Mouse (Mus musculus) myocyte (in vitro differentiated cells): ENCODE results near the gene Smyd4.

Experiments used
- CEBPB ChIP-seq: IDR thresholded peaks from 2 replicates; pipeline ENCODE4 v1.6.1; 2011; ENCODE audit warnings: mild to moderate bottlenecking, moderate library complexity; ENCODE audit not compliant: poor library complexity, insufficient read depth, severe bottlenecking
- E2F4 ChIP-seq: IDR thresholded peaks from one replicate; pipeline ENCODE4 v1.6.1; 2011; ENCODE audit warnings: mild to moderate bottlenecking, control low read depth, moderate library complexity; ENCODE audit not compliant: insufficient read depth
- MAX ChIP-seq: IDR thresholded peaks from one replicate; pipeline ENCODE4 v1.6.1; 2011; ENCODE audit warnings: low read depth, mild to moderate bottlenecking, control low read depth
- MYOD1 ChIP-seq, 3 experiments: IDR thresholded peaks; one replicate each; pipeline ENCODE4 v1.6.1; 2011; ENCODE audit warnings: control low read depth in 2 of 3, low read depth in 2 of 3, mild to moderate bottlenecking in 2 of 3, moderate library complexity in 1 of 3; ENCODE audit not compliant: insufficient read length in 2 of 3, control insufficient read depth in 1 of 3
- MYOG ChIP-seq, 3 experiments: IDR thresholded peaks; one replicate each; pipeline ENCODE4 v1.6.1; 2011; ENCODE audit warnings: control low read depth in 2 of 3, low read depth in 2 of 3, mild to moderate bottlenecking in 2 of 3; ENCODE audit not compliant: insufficient read length in 2 of 3, control insufficient read depth in 1 of 3, insufficient read depth in 1 of 3
- POLR2A ChIP-seq: IDR thresholded peaks from one replicate; pipeline ENCODE4 v1.6.1; 2011; ENCODE audit warnings: low read depth, mild to moderate bottlenecking, control low read depth, moderate library complexity; ENCODE audit not compliant: insufficient read length
- POLR2AphosphoS2 ChIP-seq: IDR thresholded peaks from one replicate; pipeline ENCODE4 v1.6.1; 2011; ENCODE audit warnings: low read depth, control low read depth; ENCODE audit not compliant: insufficient read length
- REST ChIP-seq: IDR thresholded peaks from one replicate; pipeline ENCODE4 v1.6.1; 2011; ENCODE audit warnings: mild to moderate bottlenecking, control low read depth, moderate library complexity; ENCODE audit not compliant: insufficient read depth, insufficient read length
- TCF12 ChIP-seq: IDR thresholded peaks from one replicate; pipeline ENCODE4 v1.6.1; 2011; ENCODE audit warnings: mild to moderate bottlenecking, control low read depth; ENCODE audit not compliant: poor library complexity, insufficient read depth, severe bottlenecking
- TCF3 ChIP-seq: IDR thresholded peaks from one replicate; pipeline ENCODE4 v1.6.1; 2011; ENCODE audit warnings: low read depth, control low read depth; ENCODE audit not compliant: insufficient read length
- USF1 ChIP-seq: IDR thresholded peaks from one replicate; pipeline ENCODE4 v1.6.1; 2011; ENCODE audit warnings: low read depth, mild to moderate bottlenecking, control low read depth, moderate library complexity

DNA sequence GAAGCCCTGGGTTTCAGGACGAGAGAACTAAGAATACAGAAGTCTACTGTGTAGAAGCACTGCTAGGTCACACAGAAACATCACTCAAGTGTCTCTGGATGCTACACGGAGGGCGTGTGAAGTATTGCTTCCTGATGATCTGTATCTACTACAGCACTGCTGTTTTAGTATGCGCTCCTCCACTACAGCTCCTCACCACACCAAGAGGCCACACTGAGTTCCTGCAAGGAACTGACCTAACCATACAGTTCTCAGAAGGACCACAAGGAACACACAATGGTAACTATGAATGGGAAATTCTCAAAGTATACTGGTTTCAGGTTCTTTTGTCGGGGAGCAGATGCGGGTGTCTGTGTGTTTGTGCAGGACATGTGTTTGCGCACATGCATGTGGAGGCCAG lies 11.0 kb upstream of the Smyd4 start:
- TF ChIP-seq E2F4 (no peak), POLR2A (no peak), POLR2AphosphoS2 (no peak), USF1 (no peak), MYOD1 (IDR thresholded peaks at IDR 0.05; ENCODE audit: control insufficient read depth in 1 of 3, insufficient read length in 2 of 3, low read depth in 2 of 3) (no peak), CEBPB (no peak), MAX (no peak), TCF12 (no peak), REST (no peak), MYOG (IDR thresholded peaks at IDR 0.05; ENCODE audit: control insufficient read depth in 1 of 3, insufficient read depth in 1 of 3, insufficient read length in 2 of 3, low read depth in 2 of 3) (no peak), TCF3 (no peak)
